Mouse (Mus musculus) intestine, embryonic 15.5 days (tissue): ENCODE results near the gene Hoxa4. TPM values are rescaled to one million over a fixed set of nuclear protein-coding genes. Genes with fewer than 3 reads are reported as not detected.

Experiments used
- ATAC-seq: fragments of 200-750 bp; cut with Nextera tagmentation; 2 replicates; pipeline ENCODE4 v1.8.0; 2017; ENCODE audit warnings: moderate TSS enrichment, moderate library complexity
- H3K27ac ChIP-seq: fragments of 300-500 bp; sonication (generic); 2 replicates; pipeline ENCODE4 v1.5.1; 2015; ENCODE audit warnings: mild to moderate bottlenecking, inconsistent platforms
- H3K27me3 ChIP-seq: fragments of 300-500 bp; sonication (generic); replicated peaks from 2 replicates; pipeline ENCODE4 v1.6.1; 2015; ENCODE audit warnings: inconsistent platforms
- H3K36me3 ChIP-seq: fragments of 300-500 bp; sonication (generic); 2 replicates; pipeline ENCODE4 v1.6.1; 2015; ENCODE audit warnings: inconsistent platforms
- H3K4me1 ChIP-seq: fragments of 300-500 bp; sonication (generic); replicated peaks from 2 replicates; pipeline ENCODE4 v1.6.1; 2015; ENCODE audit warnings: inconsistent platforms
- H3K4me2 ChIP-seq: fragments of 300-500 bp; sonication (generic); replicated peaks from 2 replicates; pipeline ENCODE4 v1.6.1; 2015; ENCODE audit warnings: mild to moderate bottlenecking, inconsistent platforms
- H3K4me3 ChIP-seq: fragments of 300-500 bp; sonication (generic); replicated peaks from 2 replicates; pipeline ENCODE4 v1.5.1; 2015; ENCODE audit warnings: inconsistent platforms
- H3K9ac ChIP-seq: fragments of 300-500 bp; sonication (generic); 2 replicates; pipeline ENCODE4 v1.6.1; 2015; ENCODE audit warnings: inconsistent platforms
- H3K9me3 ChIP-seq: fragments of 300-500 bp; sonication (generic); 2 replicates; pipeline ENCODE4 v1.6.1; 2016; ENCODE audit warnings: inconsistent platforms
- WGBS: fragments of 180-500 bp; shearing (Covaris S2); methylation state at CpG from one replicate; pipeline ENCODE4 v1.1.7; 2015; 5-methylcytosine and 5-hydroxymethylcytosine counted together
- polyA plus RNA-seq: library from polyadenylated mRNA; unstranded; fragments of >200 nt; fragmentation: Nextera tagmentation; extraction: Ambion mirVana; gene quantifications from 2 replicates; pipeline ENCODE4 v1.2.1, GENCODE M21; 2015

Gene Hoxa4
- polyA plus RNA-seq, 1 experiment from 2014 or later: 4.5 TPM

DNA sequence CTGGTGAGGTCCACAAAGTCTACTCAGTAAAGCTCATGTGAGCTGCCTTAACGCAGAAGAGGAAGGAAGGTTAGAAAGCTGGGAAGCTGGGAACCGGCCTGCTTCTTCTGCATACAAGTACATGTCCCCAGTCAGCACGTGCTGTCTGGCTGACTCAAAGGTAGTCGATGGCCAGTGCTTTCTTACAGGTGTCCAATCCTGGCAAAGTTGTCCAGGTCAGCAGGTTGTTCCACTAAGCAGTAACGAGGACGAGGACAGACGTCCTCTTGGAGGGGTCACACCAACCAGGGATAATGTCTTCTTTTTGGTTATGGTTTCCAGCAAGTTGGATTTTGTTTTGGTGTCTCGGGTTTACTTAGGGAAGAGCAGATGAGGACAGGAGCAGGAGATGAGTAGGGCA lies 1.6 kb downstream of the Hoxa4 start:
- H3K27me3 ChIP-seq: no peaks in the 10 kb centered on the region
- 40% methylated on average over 8 of the region's 8 CpGs for WGBS
- H3K9ac ChIP-seq: 0 out of 2 replicates have a peak overlapping the region, but pooled peaks have one; percentile 81
- H3K36me3 ChIP-seq: no peaks in the 10 kb centered on the region
- peaks cover 50% of the 10 kb centered on the region for H3K4me1 ChIP-seq
- H3K27ac ChIP-seq: peak overlapping the region; percentile 94
- H3K4me3 ChIP-seq: peak overlapping the region; percentile 65
- no peak for ATAC-seq
- no peaks in the 10 kb centered on the region for H3K9me3 ChIP-seq
- peak overlapping the region; percentile 94 for H3K4me2 ChIP-seq

DNA sequence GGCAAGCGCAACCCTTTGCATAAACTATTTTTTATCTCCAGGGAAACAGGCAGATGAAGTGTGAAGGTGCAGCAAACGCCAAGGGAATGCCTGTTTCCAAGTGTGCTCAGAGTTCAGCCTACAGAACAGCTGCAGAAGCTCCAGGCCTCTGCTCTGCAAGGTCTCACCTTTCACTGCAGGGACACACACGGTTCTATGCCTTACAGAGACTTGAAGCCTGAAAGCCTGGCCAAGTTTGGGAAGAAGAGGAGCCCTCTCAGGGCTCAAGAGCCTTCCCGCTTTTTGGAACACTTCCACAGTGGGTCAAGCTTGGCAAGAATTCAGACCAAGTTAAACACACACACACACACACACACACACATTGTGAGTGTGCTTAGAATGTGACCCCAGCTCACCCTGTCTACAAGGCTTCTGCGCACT lies 2.4 kb downstream of the Hoxa4 start:
- Histone ChIP-seq H3K36me3 (no peaks in the 10 kb centered on the region), H3K9ac (no peak overlapping the region; the same call in 1 of the 2 replicates), H3K4me3 (no peak overlapping the region), H3K9me3 (no peaks in the 10 kb centered on the region), H3K4me2 (peak overlapping the region; percentile 94), H3K27me3 (no peaks in the 10 kb centered on the region), H3K27ac (peak overlapping the region; percentile 94), H3K4me1 (peaks cover 50% of the 10 kb centered on the region)
- WGBS: 39% methylated on average over 5 of the region's 5 CpGs
- ATAC-seq: peak; percentile 20; the same call in 1 of the 2 replicates

DNA sequence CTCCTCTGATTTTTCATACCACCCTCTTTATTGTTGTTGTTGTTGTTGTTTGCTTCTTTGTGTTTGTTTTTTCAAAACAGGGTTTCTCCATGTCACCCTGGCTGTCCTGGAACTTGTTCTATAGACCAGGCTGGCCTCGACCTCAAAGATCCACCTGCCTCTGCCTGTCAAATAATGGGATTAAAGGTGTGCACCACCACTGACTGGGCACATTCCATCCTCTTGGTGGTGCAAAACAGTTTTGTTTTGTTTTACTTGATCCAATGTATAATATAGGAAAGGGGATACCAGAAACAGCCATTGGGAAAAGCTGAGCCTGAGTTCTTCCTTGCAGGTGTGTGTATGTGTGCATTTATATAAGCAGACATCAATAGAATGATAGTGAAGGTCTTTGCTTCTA lies 5.1 kb downstream of the Hoxa4 start:
- no peaks in the 10 kb centered on the region for H3K27me3 ChIP-seq
- no peak overlapping the region for H3K4me2 ChIP-seq
- H3K4me1 ChIP-seq: peaks cover 58% of the 10 kb centered on the region
- WGBS: 64% methylated on average over 1 of the region's 1 CpGs
- no peaks in the 10 kb centered on the region for H3K9me3 ChIP-seq
- no peak overlapping the region for H3K27ac ChIP-seq
- no peak overlapping the region for H3K9ac ChIP-seq
- H3K4me3 ChIP-seq: no peak overlapping the region
- no peak for ATAC-seq
- H3K36me3 ChIP-seq: no peaks in the 10 kb centered on the region

DNA sequence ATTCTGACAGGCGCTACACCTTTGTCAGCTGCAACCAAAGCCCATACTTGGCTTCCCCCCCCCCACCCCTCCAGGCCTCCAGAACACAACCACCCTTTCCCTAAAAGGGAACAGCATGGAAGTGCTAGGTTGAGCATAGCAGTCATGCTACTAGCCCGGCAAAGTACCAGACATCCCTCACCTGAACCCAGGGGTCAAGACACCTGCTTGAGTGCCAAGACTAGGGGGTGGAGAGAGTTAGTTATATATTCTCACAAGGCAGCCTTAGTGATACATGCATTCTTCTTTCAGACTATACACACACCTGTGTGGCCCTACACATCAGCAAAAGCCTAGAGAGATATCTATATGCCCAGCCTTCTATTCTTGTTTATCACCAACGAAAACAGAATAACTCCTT lies 5.7 kb downstream of the Hoxa4 start:
- 37% methylated on average over 3 of the region's 3 CpGs for WGBS
- Histone ChIP-seq H3K27me3 (no peaks in the 10 kb centered on the region), H3K4me3 (no peak overlapping the region), H3K36me3 (no peaks in the 10 kb centered on the region), H3K9me3 (no peaks in the 10 kb centered on the region), H3K4me1 (peaks cover 60% of the 10 kb centered on the region), H3K4me2 (no peak overlapping the region), H3K27ac (no peak overlapping the region), H3K9ac (no peak overlapping the region; the same call in 1 of the 2 replicates)
- no peak for ATAC-seq

DNA sequence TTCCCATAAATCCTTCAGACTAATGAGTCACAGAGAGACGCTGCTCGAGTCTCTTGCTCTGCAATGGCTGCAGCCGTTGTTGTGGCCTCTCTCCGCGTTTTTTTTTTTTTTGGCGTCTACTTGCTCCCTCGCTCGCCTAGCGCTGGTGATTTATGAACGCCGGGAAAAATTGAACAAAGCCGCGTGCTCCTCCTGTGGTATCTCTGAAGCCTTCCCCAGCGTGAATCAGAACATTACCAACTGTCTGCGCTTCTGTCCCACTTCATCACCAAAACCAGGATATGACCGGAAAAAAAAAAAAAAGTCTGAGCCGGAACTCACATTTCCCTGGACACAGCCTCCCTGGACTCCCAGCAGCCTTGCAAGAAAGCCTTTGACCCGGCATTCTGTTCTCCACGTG lies 6.3 kb downstream of the Hoxa4 start:
- Histone ChIP-seq H3K36me3 (no peaks in the 10 kb centered on the region), H3K27ac (0 out of 2 replicates have a peak overlapping the region, but pooled peaks have one; percentile 29), H3K4me2 (peak overlapping the region; percentile 49), H3K27me3 (no peaks in the 10 kb centered on the region), H3K9me3 (no peaks in the 10 kb centered on the region), H3K4me1 (peaks cover 58% of the 10 kb centered on the region), H3K9ac (no peak overlapping the region; the same call in 1 of the 2 replicates), H3K4me3 (no peak overlapping the region)
- 6% methylated on average over 19 of the region's 19 CpGs for WGBS
- ATAC-seq: no peak

DNA sequence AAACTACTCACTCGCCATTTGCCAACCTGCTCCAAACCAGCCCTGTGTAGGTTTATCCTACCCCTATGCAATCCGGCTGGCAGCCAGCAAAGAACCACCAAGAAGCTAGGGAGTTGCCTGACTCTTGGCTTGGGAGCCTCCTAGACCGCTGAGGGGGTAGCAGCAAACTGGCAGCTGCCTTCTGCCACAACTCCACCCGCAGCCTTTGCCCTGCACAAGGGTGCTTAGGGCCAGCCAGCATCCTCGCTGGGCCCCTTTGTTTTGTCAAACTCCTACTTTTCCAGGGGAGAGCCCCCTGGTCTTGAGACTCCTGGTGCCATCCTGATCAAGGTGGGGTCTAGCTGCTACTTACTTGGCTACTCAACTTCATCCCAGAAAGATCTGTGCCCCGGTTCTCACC lies 6.9 kb downstream of the Hoxa4 start:
- H3K9ac ChIP-seq: no peak overlapping the region
- H3K9me3 ChIP-seq: no peaks in the 10 kb centered on the region
- ATAC-seq: no peak

DNA sequence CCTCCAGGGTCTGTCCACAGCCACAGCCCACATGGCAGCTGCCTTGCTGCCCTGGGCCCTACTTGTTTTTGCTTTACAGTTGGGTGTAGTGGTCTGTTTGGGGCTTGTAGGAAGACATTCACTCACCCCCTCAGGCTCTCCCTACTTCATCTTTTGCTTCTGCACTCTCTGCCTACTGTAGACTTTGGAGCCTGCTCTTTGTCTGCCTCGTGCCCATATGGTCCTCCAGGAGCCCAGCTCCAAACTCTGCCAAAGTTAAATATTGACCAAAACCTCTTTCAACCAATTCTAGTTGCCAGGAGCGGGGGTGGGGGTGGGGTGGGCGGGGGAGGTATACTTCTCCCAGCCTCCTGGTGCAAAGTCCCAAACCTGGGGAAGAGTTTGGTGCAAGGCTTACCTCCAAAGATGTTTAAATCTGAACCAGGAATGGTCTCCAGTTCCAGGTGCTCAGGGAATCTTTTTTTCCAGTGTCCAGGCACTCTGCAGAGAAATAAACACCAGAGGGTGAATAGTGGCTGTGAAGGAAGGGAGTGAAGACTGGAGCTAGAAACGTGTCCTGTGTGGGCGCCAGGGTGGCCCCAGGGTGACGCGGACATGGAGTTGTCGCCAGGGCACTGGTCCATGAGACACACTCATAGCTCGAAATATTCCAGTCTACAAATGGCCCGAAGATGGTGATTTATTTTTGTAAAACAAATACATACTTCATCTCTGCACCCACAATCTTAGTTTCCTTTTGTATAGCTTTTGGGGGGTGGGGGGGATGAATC lies 8.1 kb downstream of the Hoxa4 start:
- H3K4me1 ChIP-seq: peaks cover 46% of the 10 kb centered on the region
- peak; percentile 72 for ATAC-seq

More for the DNA sequence above, 6.9 kb downstream of the Hoxa4 start:
- Histone ChIP-seq H3K4me1 (peaks cover 53% of the 10 kb centered on the region), H3K27me3 (no peaks in the 10 kb centered on the region), H3K27ac (peak overlapping the region; percentile 60; the same call in 1 of the 2 replicates), H3K4me3 (no peak overlapping the region), H3K36me3 (no peaks in the 10 kb centered on the region), H3K4me2 (peak overlapping the region; percentile 49; the same call in 1 of the 2 replicates)
- WGBS: 39% methylated on average over 6 of the region's 6 CpGs

DNA sequence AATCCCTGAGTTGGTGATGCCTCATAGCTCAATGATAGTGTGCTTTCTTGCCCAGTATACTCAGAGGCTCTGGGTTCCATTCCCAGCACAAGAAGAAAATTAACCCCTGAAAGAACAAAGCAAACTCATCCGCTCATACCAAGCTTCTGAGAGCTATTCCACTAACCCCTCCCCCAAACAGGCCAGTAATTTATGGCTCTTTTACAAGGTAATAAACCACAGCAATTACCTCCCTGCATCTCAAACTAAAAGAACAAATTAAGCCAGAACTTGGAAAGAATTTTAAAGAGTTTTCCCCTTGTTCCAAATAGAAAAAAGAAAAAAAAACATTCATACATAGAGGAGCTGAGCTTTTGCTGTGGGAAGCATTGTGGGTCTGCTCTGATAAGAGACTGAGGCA lies 8.8 kb downstream of the Hoxa4 start:
- WGBS: 38% methylated on average over 1 of the region's 1 CpGs
- H3K4me1 ChIP-seq: peaks cover 46% of the 10 kb centered on the region
- H3K4me2 ChIP-seq: peak overlapping the region; percentile 49; the same call in 1 of the 2 replicates
- H3K27me3 ChIP-seq: no peaks in the 10 kb centered on the region
- no peak overlapping the region for H3K4me3 ChIP-seq
- peak; percentile 40 for ATAC-seq
- no peaks in the 10 kb centered on the region for H3K36me3 ChIP-seq
- H3K27ac ChIP-seq: peak overlapping the region; percentile 60
- no peaks in the 10 kb centered on the region for H3K9me3 ChIP-seq
- H3K9ac ChIP-seq: no peak overlapping the region

More for the DNA sequence above, 8.1 kb downstream of the Hoxa4 start:
- peak overlapping the region; percentile 60 for H3K27ac ChIP-seq
- H3K36me3 ChIP-seq: no peaks in the 10 kb centered on the region
- no peak overlapping the region for H3K9ac ChIP-seq
- no peaks in the 10 kb centered on the region for H3K9me3 ChIP-seq
- 25% methylated on average over 10 of the region's 10 CpGs for WGBS
- H3K4me3 ChIP-seq: no peak overlapping the region
- peak overlapping the region; percentile 49 for H3K4me2 ChIP-seq
- H3K27me3 ChIP-seq: no peaks in the 10 kb centered on the region

DNA sequence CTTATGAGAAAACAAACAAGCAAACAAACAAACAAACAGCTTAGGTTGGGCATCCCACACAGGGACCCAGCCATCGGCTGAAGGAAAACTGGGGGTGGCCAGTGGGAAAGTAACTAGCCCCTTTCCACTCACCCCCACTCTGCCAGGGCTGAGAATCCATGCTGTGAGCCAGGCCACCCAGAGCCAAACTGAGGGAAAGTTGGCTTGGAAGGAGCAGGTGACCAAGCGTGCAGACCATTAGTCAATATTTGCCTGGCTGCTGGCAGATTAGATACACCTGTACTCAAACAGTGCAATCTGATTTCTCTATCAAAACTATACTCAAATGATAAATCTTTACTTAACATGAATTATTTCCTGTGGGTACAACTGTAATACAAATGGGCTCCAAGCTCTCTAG lies 9.5 kb downstream of the Hoxa4 start:
- no peaks in the 10 kb centered on the region for H3K27me3 ChIP-seq
- H3K4me1 ChIP-seq: peaks cover 42% of the 10 kb centered on the region
- H3K36me3 ChIP-seq: no peaks in the 10 kb centered on the region
- H3K27ac ChIP-seq: no peak overlapping the region
- WGBS: 38% methylated on average over 2 of the region's 2 CpGs
- no peak overlapping the region for H3K9ac ChIP-seq
- no peak overlapping the region for H3K4me2 ChIP-seq
- no peak for ATAC-seq
- no peaks in the 10 kb centered on the region for H3K9me3 ChIP-seq
- no peak overlapping the region for H3K4me3 ChIP-seq

DNA sequence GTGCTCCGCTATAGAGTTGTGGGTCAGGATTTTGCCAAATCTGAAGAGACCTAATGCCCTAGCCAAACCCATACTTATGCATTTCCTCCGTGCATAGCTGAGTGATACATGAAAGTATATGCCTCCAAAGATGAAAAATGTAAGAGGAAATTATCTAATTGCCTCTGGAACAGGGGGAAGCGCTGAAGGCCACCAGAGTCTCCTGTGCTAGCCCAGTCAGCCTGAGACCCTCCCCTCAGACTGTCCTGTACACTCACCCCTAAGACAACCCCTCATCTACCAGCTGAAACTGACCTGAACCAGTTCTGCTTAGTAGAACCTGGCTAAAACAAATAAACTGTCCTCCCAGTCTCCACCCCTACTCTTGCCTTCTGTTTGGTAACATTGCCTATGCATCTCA lies 10.8 kb downstream of the Hoxa4 start:
- 54% methylated on average over 3 of the region's 3 CpGs for WGBS
- Histone ChIP-seq H3K9ac (0 out of 2 replicates have a peak overlapping the region, but pooled peaks have one; percentile 26), H3K27ac (no peak overlapping the region)

DNA sequence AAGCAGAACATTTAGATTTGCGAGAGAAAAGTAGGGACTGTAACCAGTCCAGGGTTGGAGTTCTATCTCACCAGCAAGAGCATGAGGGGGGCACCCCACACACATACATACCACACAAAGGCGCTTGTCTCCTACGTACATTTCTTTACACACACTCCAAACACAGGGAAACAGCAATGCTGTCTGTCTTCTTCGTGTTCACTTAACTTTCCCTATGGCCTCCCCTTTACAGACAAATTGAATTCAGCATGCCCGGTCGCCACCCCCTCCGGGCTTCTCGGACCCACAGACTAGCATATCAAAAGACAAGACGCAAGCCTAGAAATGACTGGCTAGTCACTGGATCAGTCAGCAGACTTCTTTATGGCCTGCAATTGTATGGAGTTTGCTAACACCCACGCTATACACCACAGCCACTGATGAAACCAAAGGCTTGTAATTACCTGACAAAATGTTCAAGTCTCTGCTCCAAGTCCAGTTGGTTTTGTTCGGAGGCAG lies 11.3 kb downstream of the Hoxa4 start:
- peak overlapping the region; percentile 69 for H3K27ac ChIP-seq
- peak overlapping the region; percentile 75 for H3K4me2 ChIP-seq
- no peaks in the 10 kb centered on the region for H3K36me3 ChIP-seq
- H3K4me3 ChIP-seq: peak overlapping the region; percentile 61
- WGBS: 39% methylated on average over 11 of the region's 11 CpGs
- H3K9me3 ChIP-seq: no peaks in the 10 kb centered on the region
- H3K4me1 ChIP-seq: peaks cover 37% of the 10 kb centered on the region
- ATAC-seq: no peak
- H3K9ac ChIP-seq: peak overlapping the region; percentile 69
- no peaks in the 10 kb centered on the region for H3K27me3 ChIP-seq

More for the DNA sequence above, 10.8 kb downstream of the Hoxa4 start:
- no peaks in the 10 kb centered on the region for H3K9me3 ChIP-seq
- H3K27me3 ChIP-seq: no peaks in the 10 kb centered on the region
- H3K36me3 ChIP-seq: no peaks in the 10 kb centered on the region
- no peak for ATAC-seq
- H3K4me2 ChIP-seq: peak overlapping the region; percentile 75
- H3K4me3 ChIP-seq: peak overlapping the region; percentile 61
- peaks cover 40% of the 10 kb centered on the region for H3K4me1 ChIP-seq

DNA sequence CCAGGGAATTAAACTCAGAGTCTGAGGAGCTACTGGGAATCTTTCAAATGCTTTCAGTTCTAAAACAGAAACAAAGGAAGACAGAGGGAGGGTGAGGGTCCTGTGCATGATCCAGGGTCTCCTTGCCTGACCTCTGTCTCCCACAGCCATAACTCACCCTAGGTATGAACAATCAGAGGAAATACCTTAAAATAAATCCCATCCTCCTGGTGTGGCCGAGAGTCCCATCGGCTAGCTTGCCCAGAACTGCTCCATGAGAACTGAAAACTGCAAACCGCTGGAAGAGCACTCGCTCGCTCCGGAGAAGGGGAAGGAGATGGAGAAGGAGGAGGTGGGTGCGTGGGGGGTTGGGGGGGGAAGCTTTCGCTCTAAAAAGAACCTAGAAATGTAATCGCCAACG lies 11.9 kb downstream of the Hoxa4 start:
- 31% methylated on average over 10 of the region's 10 CpGs for WGBS
- Histone ChIP-seq H3K27ac (peak overlapping the region; percentile 69), H3K4me1 (peaks cover 37% of the 10 kb centered on the region), H3K27me3 (no peaks in the 10 kb centered on the region), H3K9ac (peak overlapping the region; percentile 69), H3K9me3 (no peaks in the 10 kb centered on the region), H3K4me3 (peak overlapping the region; percentile 61), H3K36me3 (no peaks in the 10 kb centered on the region), H3K4me2 (peak overlapping the region; percentile 75)
- no peak for ATAC-seq
